Mouse (Mus musculus) embryo, embryonic 10.5 days (tissue): ENCODE data around the gene Klhl42.

Experiments
- DNase-seq: peaks from one replicate; pipeline ENCODE4 v3.0.0-alpha.2; 2015; ENCODE audit warnings: low spot score

The Klhl42 gene

GRCm38 (mm10) chr6:147087736-147088135 is 3.4 kb upstream of the Klhl42 start:
- DNase-seq: no peak

GRCm38 (mm10) chr6:147088517-147088916 is 2.7 kb upstream of the Klhl42 start:
- no peak for DNase-seq

- DNase-seq: no peak
Measured at GRCm38 (mm10) chr6:147090191-147090590, 988 bp upstream of the Klhl42 start.

DNA sequence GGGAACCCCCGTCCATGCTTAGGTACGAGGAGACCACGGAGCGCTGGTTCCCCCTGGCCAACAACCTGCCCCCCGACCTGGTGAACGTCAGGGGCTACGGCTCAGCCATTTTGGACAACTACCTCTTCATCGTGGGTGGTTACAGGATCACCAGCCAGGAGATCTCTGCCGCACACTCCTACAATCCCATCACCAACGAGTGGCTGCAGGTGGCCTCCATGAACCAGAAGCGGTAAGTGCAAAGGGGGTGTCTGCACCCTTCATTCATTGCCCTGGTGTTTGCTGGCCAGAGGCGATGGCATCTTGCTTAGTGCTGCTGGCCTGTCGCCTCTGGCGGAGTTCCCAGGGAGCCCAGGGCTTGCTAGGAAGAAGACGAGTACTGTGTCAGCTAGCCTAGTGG is 957 bp downstream of the Klhl42 start:
- peak; percentile 39 for DNase-seq

DNA sequence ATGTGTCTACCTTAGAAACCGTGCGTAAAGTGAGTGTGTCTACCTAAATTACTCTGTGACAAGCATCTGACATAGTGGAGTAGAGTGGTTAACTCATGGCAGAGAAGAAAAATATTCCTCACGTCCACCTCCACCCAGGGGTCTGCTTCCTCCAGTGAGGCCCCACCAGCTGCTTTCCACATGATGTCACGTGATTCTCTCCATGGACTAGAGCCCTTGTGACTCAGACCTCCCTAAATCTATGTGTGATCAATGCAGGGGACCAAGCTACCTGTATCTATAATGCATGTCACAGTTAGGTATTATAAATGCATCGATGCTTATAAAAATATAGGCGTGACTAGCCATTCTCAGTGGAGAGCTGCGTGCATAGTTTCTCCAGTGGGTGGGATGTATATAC is 3.6 kb downstream of the Klhl42 start:
- no peak for DNase-seq

- DNase-seq: no peak
Measured at GRCm38 (mm10) chr6:147096109-147096508, 4.9 kb downstream of the Klhl42 start.

DNA sequence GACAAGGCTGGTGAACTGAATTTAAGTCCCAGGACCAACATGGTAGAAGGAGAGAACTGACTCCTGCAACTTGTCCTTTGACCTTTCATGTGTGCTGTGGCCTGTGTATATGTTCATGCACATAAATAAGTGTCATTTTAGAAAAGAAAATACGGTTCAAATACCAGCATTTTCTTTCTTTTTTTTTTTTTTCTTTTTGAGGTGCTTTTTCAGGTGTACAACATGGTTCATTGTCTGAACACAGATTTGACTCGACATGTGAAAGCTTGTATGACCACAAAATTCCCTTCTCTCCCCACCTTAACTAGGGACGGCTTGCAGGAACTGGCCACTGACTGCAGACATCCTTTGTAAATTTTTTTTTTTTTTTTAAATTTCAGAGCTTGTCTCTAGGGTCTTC is 5.8 kb downstream of the Klhl42 start:
- no peak for DNase-seq

DNA sequence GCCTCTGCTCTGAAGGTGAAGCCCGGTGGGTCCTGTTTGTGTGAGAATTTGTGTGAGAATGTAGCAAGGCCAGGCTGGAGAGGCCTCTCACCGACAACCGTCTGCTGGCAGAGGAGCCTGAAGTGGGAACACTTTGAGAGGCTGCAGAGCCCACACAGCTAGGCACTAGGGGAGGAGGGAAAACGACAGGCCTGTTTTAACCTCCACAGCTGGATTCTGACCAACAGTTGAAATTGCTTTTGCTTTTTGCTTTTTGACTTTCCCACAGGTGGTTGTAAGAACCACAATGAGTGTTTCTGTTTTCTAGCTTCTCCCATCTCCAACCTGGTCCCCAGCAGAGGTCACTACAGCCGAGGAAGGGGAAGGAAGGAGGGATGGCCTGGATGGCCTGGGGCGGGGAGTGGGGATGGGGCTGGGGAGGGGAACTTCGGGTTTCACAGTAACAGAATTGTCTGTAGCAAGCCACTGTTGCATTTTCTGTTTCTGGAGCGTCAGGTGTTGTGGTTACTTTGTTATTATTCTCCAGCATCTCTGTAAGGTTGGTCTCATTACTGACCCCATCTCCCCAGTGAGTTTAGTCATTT is 6.3 kb downstream of the Klhl42 start:
- no peak for DNase-seq

DNA sequence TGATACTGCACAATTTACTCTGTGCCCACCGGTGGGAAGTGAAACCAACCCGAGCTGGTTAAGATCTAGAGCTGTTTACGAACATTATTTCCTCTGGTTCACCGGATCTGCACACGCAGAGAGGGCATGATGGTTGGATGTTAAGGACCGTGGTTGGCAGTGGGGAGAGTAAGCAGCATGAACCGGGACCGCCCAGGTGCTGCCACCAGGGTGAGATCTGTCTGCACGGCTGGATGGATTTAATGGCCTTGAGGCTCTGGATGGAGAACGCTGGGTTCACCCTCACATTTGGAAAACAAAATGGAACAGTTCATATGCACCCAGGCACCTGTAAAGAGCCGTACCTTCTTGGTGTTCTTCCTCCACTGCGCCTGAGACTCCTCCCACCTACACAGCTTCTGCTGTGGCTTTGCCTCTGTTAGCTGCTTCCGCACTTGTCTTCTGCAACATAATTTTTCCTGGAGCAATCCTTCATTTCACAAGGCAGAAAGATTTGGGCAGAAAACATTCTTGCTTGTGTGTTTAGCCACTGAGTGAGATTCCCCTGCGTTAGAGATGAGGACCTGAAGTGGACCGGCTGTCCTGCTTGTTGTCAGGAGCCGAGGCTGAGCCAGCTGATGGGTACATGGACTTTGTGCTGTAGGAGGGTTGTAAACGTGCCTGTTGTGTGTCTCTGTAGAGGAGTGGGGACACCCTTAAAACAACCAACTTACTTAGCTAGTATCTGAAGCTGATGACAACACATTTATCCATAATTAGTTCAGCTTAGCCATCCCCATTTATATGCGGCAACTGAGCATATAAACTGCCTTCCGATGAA is 8.5 kb downstream of the Klhl42 start:
- DNase-seq: no peak

- no peak for DNase-seq
Measured at GRCm38 (mm10) chr6:147102293-147102692, 11.1 kb downstream of the Klhl42 start.

DNA sequence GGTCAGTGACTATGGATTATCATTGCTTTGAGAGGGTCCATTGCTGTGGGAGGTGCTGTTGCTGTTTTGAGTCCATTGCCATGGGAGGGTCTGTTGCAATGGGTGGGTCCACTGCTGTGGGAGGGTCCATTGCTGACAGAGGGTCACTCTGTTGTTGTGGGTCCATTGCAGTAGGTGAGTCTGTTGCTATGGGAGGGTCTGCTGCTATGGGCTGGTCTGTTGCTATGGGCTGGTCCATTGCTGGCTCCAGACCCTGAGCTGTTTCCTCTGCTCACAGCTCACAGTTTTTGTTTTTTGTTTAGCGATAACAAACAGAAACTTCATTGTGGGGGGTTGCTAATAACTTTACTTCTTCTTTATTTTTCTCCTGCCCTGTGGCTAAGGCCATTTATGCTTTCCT is 14.3 kb downstream of the Klhl42 start:
- no peak for DNase-seq

DNA sequence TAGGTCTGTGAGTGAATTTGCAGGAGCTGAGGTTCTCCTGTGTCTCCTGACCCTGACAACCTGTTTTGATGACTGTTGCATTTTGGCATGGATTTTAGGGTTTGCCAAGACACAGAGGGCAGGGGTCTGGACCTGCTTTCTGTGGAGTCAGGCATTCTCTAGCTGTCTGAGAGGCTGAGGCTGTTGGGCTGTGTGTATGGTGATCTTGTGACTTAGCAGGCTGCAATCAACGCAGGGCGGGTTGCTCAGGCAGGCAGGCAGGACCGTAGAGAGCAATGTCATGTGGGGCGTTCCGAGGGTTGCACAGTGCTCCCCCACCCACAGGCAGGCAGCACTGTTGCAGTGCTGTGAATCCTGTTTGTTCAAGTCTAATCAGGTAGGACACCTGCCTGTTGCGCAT is 15.5 kb downstream of the Klhl42 start:
- DNase-seq: no peak

GRCm38 (mm10) chr6:147109283-147109682 is 18.1 kb downstream of the Klhl42 start:
- no peak for DNase-seq

DNA sequence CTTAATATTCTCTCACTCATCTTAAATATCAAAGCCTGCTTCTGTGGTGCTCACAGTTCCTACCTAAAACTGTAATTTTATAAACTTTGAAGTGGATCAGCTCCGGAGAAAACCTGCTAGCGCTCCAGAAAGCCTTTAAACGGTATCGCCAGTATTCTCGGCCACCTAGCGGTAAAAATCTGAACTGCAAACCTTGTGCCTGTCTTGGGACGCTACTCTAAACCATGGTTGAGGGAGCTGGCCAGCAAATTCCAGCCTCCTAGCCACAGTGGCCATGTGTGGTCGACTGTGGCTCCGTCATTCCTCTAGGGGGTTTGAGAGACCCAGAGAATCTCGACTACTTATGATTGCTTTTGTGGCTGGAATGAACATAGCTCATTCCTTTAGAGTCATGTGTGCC is 25.4 kb downstream of the Klhl42 start:
- peak; percentile 95 for DNase-seq

DNA sequence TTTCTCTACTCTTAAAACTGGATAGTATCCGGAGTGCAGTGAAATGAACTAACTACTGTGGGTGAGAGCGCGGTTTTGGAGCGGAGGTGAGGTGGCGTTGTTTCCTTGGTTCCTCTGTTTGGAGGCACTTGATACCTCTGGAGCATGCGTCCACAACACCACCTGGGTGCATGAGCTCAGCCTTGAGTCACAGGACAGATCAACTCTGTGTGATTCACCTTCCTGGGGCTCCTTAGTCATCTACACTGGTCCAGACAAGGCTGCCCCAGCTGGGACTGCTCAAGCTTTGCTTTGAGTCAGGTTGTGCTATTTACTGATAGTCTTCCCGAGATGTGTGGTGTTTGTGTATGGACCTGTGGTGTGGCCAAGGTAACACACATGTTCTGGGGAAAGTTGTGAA is 26.6 kb downstream of the Klhl42 start:
- DNase-seq: no peak

GRCm38 (mm10) chr6:147118190-147118589 is 27.0 kb downstream of the Klhl42 start:
- no peak for DNase-seq

- DNase-seq: no peak
Measured at GRCm38 (mm10) chr6:147121320-147121719, 30.1 kb downstream of the Klhl42 start.

DNA sequence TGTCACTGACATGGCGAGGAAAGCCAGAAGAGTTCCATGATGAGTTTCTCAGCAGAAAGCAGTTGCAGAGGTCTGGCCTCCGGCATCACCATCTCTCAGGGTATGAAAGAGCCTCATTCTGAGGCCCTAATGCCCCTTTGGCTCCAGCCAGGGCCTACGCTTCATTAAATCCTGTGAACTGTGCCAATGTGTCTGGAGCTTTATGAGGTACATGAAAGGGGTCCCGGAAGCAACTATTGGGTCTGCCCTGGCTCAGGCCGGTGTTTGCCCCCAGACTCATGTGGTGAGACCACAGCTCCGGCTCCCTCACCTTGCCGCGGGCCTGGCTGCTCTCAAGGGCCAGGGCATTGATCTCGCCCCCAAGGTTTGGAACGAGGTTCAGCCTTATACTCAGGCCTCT is 36.1 kb downstream of the Klhl42 start:
- no peak for DNase-seq

DNA sequence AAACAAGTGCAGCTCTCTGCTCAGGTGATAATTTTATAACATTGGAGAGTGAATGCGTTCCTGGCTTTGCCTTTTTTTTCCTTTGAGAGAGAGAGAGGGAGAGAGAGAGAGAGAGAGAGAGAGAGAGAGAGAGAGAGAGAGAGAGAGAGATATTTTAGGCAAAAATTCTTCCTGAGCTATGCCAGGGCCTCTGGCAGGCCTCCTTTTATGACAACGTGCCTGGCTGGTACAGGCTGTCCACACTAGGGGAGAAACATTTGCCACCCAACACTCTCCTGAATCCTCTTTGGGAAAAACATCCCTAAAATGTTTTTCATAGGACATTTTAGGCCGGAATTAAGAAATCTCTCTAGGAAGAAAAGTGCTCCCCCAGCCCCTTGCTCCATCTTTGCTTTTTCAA is 47.1 kb downstream of the Klhl42 start:
- DNase-seq: no peak

DNA sequence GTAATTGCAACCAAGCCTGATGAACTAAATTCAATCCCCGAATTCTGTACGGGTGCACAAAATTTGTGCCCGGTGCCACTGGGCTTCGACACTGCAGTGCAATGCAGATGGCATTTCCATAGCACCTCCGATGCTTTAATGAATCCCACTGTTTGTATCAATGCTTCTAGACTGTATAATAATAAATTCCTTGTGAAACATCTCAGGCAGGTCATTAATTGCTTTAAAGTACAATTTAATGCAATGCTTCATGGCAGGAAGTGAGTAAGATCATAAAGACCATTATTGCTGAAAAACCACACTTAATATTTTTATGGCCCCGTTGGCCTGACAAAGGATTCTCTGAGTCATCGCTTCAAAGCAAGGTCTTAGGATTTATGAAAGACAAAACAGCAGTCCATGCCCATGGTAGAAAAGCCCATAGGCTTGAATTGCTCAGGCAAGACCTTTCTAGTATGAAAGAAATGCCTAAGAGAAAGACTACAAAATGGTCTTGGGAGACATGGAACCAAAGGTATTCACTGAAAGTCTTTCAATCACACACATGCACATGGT is 49.5 kb downstream of the Klhl42 start:
- no peak for DNase-seq

- DNase-seq: no peak
Measured at GRCm38 (mm10) chr6:147144664-147145063, 53.5 kb downstream of the Klhl42 start.

- DNase-seq: peak; percentile 49
Measured at GRCm38 (mm10) chr6:147145277-147145676, 54.1 kb downstream of the Klhl42 start.

GRCm38 (mm10) chr6:147145753-147146152 is 54.6 kb downstream of the Klhl42 start:
- DNase-seq: no peak

GRCm38 (mm10) chr6:147151069-147151468 is 59.9 kb downstream of the Klhl42 start:
- DNase-seq: no peak
